Mouse (Mus musculus): ENCODE measurements around the gene Mepce.

GRCm38 (mm10) chr5:137788171-137788570 lies 716 bp upstream of the Mepce start:
- no peak for TF ChIP-seq CTCF (IDR thresholded peaks at IDR 0.05; ENCODE audit: low read depth, low read length)
- no peak for TF ChIP-seq GATA2 (IDR thresholded peaks at IDR 0.05; ENCODE audit: borderline replicate concordance, low read depth, low read length)
- no peak for TF ChIP-seq TAL1 (conservative IDR thresholded peaks at IDR 0.05; ENCODE audit: low read depth, low read length)
- TF ChIP-seq POLR2AphosphoS5 (IDR thresholded peaks at IDR 0.05; ENCODE audit: insufficient replicate concordance, low read depth, low read length) = no peak
